20 mouse cellular contexts compared by ENCODE assay signal in the genomic region with DNA sequence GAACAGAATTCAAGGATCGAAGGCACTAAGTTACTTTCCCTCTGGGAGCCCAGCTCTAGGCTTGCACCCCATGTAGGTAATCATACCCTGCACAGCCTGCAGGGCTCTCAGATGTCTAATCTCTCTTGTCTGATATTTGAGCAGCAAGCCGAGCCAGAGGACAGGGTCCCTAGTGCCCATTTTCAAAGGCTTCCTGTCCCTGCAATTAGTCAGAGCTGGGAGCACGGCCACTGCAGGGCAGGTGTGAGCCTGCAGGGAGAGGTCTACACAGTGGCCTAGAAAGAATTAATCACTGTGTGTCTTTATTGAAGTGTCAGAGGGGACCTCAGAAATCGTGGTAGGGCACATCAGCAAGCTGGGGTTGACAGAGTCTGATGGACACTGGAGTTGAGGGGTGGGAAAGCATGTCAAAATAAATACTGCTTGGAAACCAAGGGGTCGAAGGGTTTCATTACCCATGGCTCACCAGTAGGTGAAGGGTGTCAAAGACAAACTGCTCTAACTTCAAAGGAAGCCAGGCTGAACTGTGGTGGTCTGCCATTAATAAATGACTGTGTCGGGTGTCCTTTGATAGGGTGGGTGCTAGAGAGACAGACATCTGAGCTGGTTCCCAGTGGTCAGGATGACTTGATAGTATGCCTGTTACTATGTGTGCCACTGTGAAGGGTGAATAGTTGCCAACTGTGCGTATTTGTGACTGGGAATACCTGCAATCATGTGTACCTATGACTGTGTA. TPM values are rescaled to one million over a fixed set of nuclear protein-coding genes. Genes with fewer than 3 reads are reported as not detected.
A peak's percentile ranks its signal among the peaks of the same experiment; 100 is the strongest.
DNase-seq lines count a peak whose midpoint lies in the region; ATAC-seq and TF ChIP-seq lines count a peak whose summit lies in the region.
"Had no signal": no experiment of that assay in that cellular context is flagged by ENCODE, and none has a peak within 500 bp of the region (broad histone marks: within the 10 kb centered on the region; RNA-seq: fewer than 3 reads in every experiment).

No protein-coding gene starts in this region.

- 47% methylated on average over 7 of the region's 7 CpGs for WGBS in hindbrain, embryonic 11.5 days
- 50% methylated on average over 7 of the region's 7 CpGs for WGBS in hindbrain, embryonic 13.5 days
- 67% methylated on average over 7 of the region's 7 CpGs for WGBS in midbrain, embryonic 11.5 days
- WGBS in midbrain, embryonic 10.5 days, result 66% methylated on average over 7 of the region's 7 CpGs
- WGBS in embryonic facial prominence, embryonic 14.5 days, result 30% methylated on average over 7 of the region's 7 CpGs

- H3K4me1 ChIP-seq in hindbrain, embryonic 11.5 days (replicated peaks; ENCODE audit: control insufficient read depth, insufficient read depth, low read length), result no peaks in the 10 kb centered on the region
- 0 out of 2 replicates have a peak, but pooled peaks cover 3% of the 10 kb centered on the region for H3K4me1 ChIP-seq in hindbrain, embryonic 13.5 days (replicated peaks)
- H3K4me1 ChIP-seq in midbrain, embryonic 11.5 days (ENCODE audit: control insufficient read depth, insufficient read depth, low read length), result no peaks in the 10 kb centered on the region
- no peaks in the 10 kb centered on the region; the same call in 1 of the 2 replicates for H3K4me1 ChIP-seq in midbrain, embryonic 10.5 days
- no peaks in the 10 kb centered on the region for H3K4me1 ChIP-seq in embryonic facial prominence, embryonic 14.5 days (ENCODE audit: control insufficient read depth, insufficient read depth, low read length)
- H3K4me1 ChIP-seq: embryonic facial prominence, embryonic 15.5 days; hindbrain, embryonic 15.5 days had no signal

- intact Hi-C loops in left cerebral cortex, adult 2 months (cut with DNase I), result no loop called here

- ATAC-seq in hindbrain, embryonic 11.5 days (ENCODE audit: low FRiP score), result peak; percentile 42
- ATAC-seq in hindbrain, embryonic 13.5 days (ENCODE audit: low FRiP score), result no peak
- ATAC-seq in midbrain, embryonic 11.5 days (ENCODE audit: low FRiP score), result 0 out of 2 replicates have a peak, but pooled peaks have one; percentile 28
- ATAC-seq in embryonic facial prominence, embryonic 14.5 days (ENCODE audit: low read depth), result peak; percentile 80

- no peaks in the 10 kb centered on the region for H3K27me3 ChIP-seq in hindbrain, embryonic 11.5 days (ENCODE audit: control insufficient read depth, insufficient read depth, low read length)
- no peaks in the 10 kb centered on the region for H3K27me3 ChIP-seq in hindbrain, embryonic 13.5 days
- H3K27me3 ChIP-seq in midbrain, embryonic 11.5 days (ENCODE audit: control insufficient read depth, insufficient read depth, low read length), result no peaks in the 10 kb centered on the region
- no peaks in the 10 kb centered on the region for H3K27me3 ChIP-seq in midbrain, embryonic 10.5 days (ENCODE audit: low read depth, poor library complexity, severe bottlenecking)
- no peaks in the 10 kb centered on the region for H3K27me3 ChIP-seq in embryonic facial prominence, embryonic 14.5 days (replicated peaks; ENCODE audit: control insufficient read depth, insufficient read depth, low read length)
- H3K27me3 ChIP-seq: embryonic facial prominence, embryonic 15.5 days; hindbrain, embryonic 15.5 days; limb, embryonic 13.5 days had no signal

- no peak overlapping the region for H3K4me2 ChIP-seq in hindbrain, embryonic 11.5 days (replicated peaks; ENCODE audit: low read depth, low read length)
- H3K4me2 ChIP-seq in hindbrain, embryonic 13.5 days, result no peak overlapping the region
- H3K4me2 ChIP-seq in midbrain, embryonic 11.5 days, result no peak overlapping the region
- no peak overlapping the region for H3K4me2 ChIP-seq in embryonic facial prominence, embryonic 14.5 days (ENCODE audit: low read depth, low read length)
- H3K4me2 ChIP-seq: embryonic facial prominence, embryonic 15.5 days; hindbrain, embryonic 15.5 days; limb, embryonic 13.5 days had no signal

- no peaks in the 10 kb centered on the region for H3K36me3 ChIP-seq in hindbrain, embryonic 11.5 days (ENCODE audit: control insufficient read depth, insufficient read depth, low read length)
- H3K36me3 ChIP-seq in hindbrain, embryonic 13.5 days, result no peaks in the 10 kb centered on the region
- no peaks in the 10 kb centered on the region for H3K36me3 ChIP-seq in midbrain, embryonic 11.5 days (ENCODE audit: control insufficient read depth, insufficient read depth, low read length)
- no peaks in the 10 kb centered on the region for H3K36me3 ChIP-seq in midbrain, embryonic 10.5 days
- no peaks in the 10 kb centered on the region for H3K36me3 ChIP-seq in embryonic facial prominence, embryonic 14.5 days (ENCODE audit: control insufficient read depth, insufficient read depth, low read length)
- H3K36me3 ChIP-seq: embryonic facial prominence, embryonic 15.5 days; forebrain, embryonic 10.5 days; hindbrain, embryonic 15.5 days; limb, embryonic 13.5 days had no signal

- H3K9ac ChIP-seq in hindbrain, embryonic 11.5 days (ENCODE audit: low read depth, low read length), result no peak overlapping the region
- no peak overlapping the region for H3K9ac ChIP-seq in hindbrain, embryonic 13.5 days
- no peak overlapping the region for H3K9ac ChIP-seq in midbrain, embryonic 11.5 days (ENCODE audit: low read length)
- H3K9ac ChIP-seq in embryonic facial prominence, embryonic 14.5 days (ENCODE audit: low read depth, low read length), result no peak overlapping the region
- H3K9ac ChIP-seq: embryonic facial prominence, embryonic 15.5 days; hindbrain, embryonic 15.5 days; limb, embryonic 13.5 days; liver, embryonic 14.5 days had no signal

- TF ChIP-seq CTCF in left cerebral cortex, adult 2 months (IDR thresholded peaks at IDR 0.05), result no peak

- no peak overlapping the region for H3K27ac ChIP-seq in hindbrain, embryonic 11.5 days (ENCODE audit: low read depth, low read length)
- H3K27ac ChIP-seq in hindbrain, embryonic 13.5 days, result no peak overlapping the region
- H3K27ac ChIP-seq in midbrain, embryonic 11.5 days (ENCODE audit: low read depth, low read length), result no peak overlapping the region
- no peak overlapping the region for H3K27ac ChIP-seq in midbrain, embryonic 10.5 days (replicated peaks)
- H3K27ac ChIP-seq in embryonic facial prominence, embryonic 14.5 days (replicated peaks; ENCODE audit: low read depth, low read length), result no peak overlapping the region
- no peak overlapping the region for H3K27ac ChIP-seq in left cerebral cortex, adult 2 months
- H3K27ac ChIP-seq: embryonic facial prominence, embryonic 15.5 days; forebrain, embryonic 10.5 days; gastrocnemius, adult 2 months; hindbrain, embryonic 15.5 days; limb, embryonic 13.5 days; liver, embryonic 14.5 days had no signal

- no peak for DNase-seq in hindbrain, embryonic 11.5 days (ENCODE audit: low spot score)
- no peak for DNase-seq in midbrain, embryonic 11.5 days (ENCODE audit: low spot score, missing footprints)
- DNase-seq in midbrain, embryonic 10.5 days (ENCODE audit: low spot score), result no peak
- peak; percentile 34 for DNase-seq in embryonic facial prominence, embryonic 14.5 days (ENCODE audit: low spot score)
- DNase-seq in left cerebral cortex, adult 2 months (ENCODE audit: extremely low spot score in 1 of 2, low spot score in 2 of 2), result no peak
- no peak for DNase-seq in retina, postnatal 1 day
- DNase-seq: adrenal gland, adult 8-10 months; B cell, adult 2 months; cerebellum, postnatal 25 days; gastrocnemius, adult 2 months; kidney, adult 11 months; right cerebral cortex, adult 18-20 months; thymus, postnatal 4 days had no signal

- H3K4me3 ChIP-seq in hindbrain, embryonic 11.5 days (ENCODE audit: low read depth, low read length), result no peak overlapping the region
- no peak overlapping the region for H3K4me3 ChIP-seq in hindbrain, embryonic 13.5 days
- no peak overlapping the region for H3K4me3 ChIP-seq in midbrain, embryonic 11.5 days (ENCODE audit: low read depth, low read length)
- no peak overlapping the region for H3K4me3 ChIP-seq in midbrain, embryonic 10.5 days
- no peak overlapping the region for H3K4me3 ChIP-seq in embryonic facial prominence, embryonic 14.5 days (ENCODE audit: low read depth, low read length)
- no peak overlapping the region for H3K4me3 ChIP-seq in left cerebral cortex, adult 2 months
- H3K4me3 ChIP-seq: embryonic facial prominence, embryonic 15.5 days; forebrain, embryonic 10.5 days; gastrocnemius, adult 2 months; hindbrain, embryonic 15.5 days; limb, embryonic 13.5 days had no signal

- H3K9me3 ChIP-seq in hindbrain, embryonic 11.5 days (ENCODE audit: control insufficient read depth, low read length), result no peaks in the 10 kb centered on the region
- no peaks in the 10 kb centered on the region for H3K9me3 ChIP-seq in hindbrain, embryonic 13.5 days
- H3K9me3 ChIP-seq in midbrain, embryonic 11.5 days (ENCODE audit: control insufficient read depth, low read length), result no peaks in the 10 kb centered on the region
- no peaks in the 10 kb centered on the region for H3K9me3 ChIP-seq in midbrain, embryonic 10.5 days (replicated peaks)
- H3K9me3 ChIP-seq in embryonic facial prominence, embryonic 14.5 days (ENCODE audit: control insufficient read depth, low read length), result no peaks in the 10 kb centered on the region
- H3K9me3 ChIP-seq: embryonic facial prominence, embryonic 15.5 days; forebrain, embryonic 10.5 days; hindbrain, embryonic 15.5 days; limb, embryonic 13.5 days had no signal

RNA-seq across cellular contexts. Expression of a gene that starts 18.3 kb away (rescaled TPM):
- not detected in 2 replicates for polyA plus RNA-seq in hindbrain, embryonic 11.5 days (2014; fragmentation: Nextera tagmentation; extraction: Ambion mirVana)
- not detected in 2 replicates for polyA plus RNA-seq in hindbrain, embryonic 13.5 days (2015; fragmentation: Nextera tagmentation; extraction: Ambion mirVana)
- 0.01 TPM in 1 of 2 replicates, not detected in the other for polyA plus RNA-seq in midbrain, embryonic 11.5 days (2014; fragmentation: Nextera tagmentation; extraction: Ambion mirVana)
- not detected in 2 replicates for polyA plus RNA-seq in midbrain, embryonic 10.5 days (2016; fragmentation: Nextera tagmentation; extraction: Ambion mirVana)
- not detected in 2 replicates for polyA plus RNA-seq in embryonic facial prominence, embryonic 14.5 days (2014; fragmentation: Nextera tagmentation; extraction: Ambion mirVana)
- 10 to 100 TPM; 16.8 to 20.6 TPM for total RNA-seq in left cerebral cortex, adult 2 months (2021)
- total RNA-seq: gastrocnemius, adult 2 months had no signal
- polyA plus RNA-seq: lung, embryonic 16.5 days had no signal
